Mouse (Mus musculus): ENCODE results near the gene Inpp5b.
A peak's percentile ranks its signal among the peaks of the same experiment; 100 is the strongest.

DNA sequence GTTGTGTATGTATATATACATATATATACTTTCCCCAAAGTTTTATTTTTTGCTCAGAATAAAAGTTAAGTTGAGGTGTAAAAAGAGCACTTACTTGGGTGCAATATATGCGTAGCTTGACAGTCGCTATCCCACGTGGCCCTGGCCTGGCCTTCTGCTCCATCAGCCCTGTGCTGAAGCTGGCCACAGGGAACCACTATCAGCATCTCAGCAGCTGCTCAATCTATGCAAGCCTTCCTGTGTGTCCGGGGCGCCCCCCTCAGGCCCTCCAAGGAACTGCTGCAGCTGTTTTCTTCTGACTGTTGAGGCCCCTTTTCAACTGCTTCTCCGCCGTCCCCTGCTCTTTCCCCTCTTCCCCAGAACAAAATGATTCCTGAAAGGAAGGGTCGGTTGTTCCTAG is 105.9 kb downstream of the Inpp5b start:
- TF ChIP-seq POLR2A (IDR thresholded peaks at IDR 0.05; ENCODE audit: borderline replicate concordance, control insufficient read depth, low read depth, low read length) (no peak), CTCF (IDR thresholded peaks at IDR 0.05; ENCODE audit: control insufficient read depth, insufficient read depth, low read length) (peak; percentile 75)

Measured in bone marrow, adult 2 months (tissue).